Mouse (Mus musculus) erythroblast, embryonic 14.5 days (primary cell): ENCODE data around the gene Wdr1.

ENCODE experiments used
- GATA1 ChIP-seq: IDR thresholded peaks from 2 replicates; pipeline ENCODE4 v1.6.1; 2012; ENCODE audit warnings: low read length, inconsistent platforms, mixed read lengths
- TAL1 ChIP-seq: IDR thresholded peaks from 3 replicates; pipeline ENCODE4 v1.6.1; 2012; ENCODE audit warnings: low read length, inconsistent platforms, mixed read lengths

- no peak for TF ChIP-seq GATA1
- TF ChIP-seq TAL1: no peak
These were observed 82.0 kb downstream of the Wdr1 start for GRCm38 (mm10) chr5:38480822-38481707.
